Mouse (Mus musculus) cerebellum, postnatal 25 days (tissue): Measurements from ENCODE around the gene Phldb1.
"Not testable (repeated sequence)": the region's sequence is repeated elsewhere in the genome, so short reads cannot be mapped to it uniquely, and the experiment has no call there.

Source experiments
- DNase-seq, 2 experiments: peaks; one replicate each; pipeline ENCODE4 v3.0.0; 2021; ENCODE audit warnings: mixed read lengths in 2 of 2

The Phldb1 gene

DNA sequence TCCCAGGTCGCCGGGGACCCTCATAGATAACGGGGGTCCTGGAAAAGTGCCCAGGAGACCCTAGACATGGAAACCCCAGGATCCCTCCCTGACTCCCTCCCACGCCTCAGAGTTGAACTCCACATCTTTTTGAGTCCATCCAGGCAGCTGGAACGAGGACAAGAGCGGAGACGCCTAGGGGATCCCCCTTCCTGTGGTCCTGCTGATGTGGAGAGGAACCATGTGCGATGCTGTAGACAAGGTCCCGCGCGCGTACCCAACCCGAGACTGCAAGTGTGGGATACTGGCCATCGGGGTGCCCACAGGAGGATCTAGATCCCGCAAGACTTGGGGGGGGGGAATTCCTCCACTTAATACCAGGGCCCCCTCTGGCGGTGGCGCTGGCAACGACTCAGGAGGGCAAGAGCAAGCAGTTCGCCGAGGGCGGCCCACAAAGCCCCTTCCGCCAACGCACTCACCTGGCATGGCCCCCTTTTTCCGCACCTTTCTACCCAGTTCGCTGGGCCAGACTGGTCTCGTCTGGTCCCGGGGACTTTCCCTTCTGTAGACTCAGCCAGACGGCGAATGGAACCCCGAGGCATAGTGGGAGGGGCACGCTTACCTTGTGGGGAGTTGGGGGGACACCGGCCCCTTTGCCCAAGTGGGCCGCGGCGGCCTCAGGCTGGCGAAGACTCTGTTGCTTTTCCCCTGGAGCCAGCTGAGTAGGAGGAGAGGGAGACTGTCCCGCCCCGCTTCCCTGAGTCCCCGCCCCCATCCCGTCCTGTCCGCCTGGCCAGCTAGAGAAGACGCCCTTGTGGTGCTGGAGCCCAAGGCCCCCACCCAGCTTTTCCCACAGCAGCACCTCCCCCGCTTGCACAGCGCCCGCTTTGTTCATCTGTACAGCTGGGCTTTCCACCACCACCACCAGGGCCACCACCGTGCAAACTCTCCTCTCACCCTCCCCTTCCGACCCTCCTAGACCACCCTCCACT is at the start of gene Phldb1:
Gene Phldb1, minus strand, starts transcription at position 675 of the 971 bp plus-strand sequence.
- DNase-seq, result peak; percentile 43 to 74

- DNase-seq, result peak; percentile 93 to 96
These were observed 38.0 kb upstream of the Phldb1 start for GRCm38 (mm10) chr9:44772750-44773651.

DNA sequence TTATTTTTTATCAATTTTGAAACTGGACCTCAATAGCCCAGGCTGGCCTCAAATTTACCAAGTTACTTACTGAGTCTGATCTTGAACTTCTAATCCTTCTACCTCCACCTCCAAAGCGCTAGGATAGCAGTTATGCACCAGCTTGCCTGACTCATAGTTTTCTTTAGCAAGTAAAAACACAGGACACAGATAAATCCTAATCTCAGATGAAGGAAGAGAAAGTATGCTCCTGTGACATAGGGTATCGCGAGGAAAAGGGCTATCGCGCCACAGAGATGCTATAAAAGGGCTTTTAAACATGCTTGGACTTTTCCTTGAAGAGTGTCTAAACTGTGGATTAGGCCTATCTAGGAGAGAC is 37.4 kb upstream of the Phldb1 start:
- DNase-seq, result no peak

DNA sequence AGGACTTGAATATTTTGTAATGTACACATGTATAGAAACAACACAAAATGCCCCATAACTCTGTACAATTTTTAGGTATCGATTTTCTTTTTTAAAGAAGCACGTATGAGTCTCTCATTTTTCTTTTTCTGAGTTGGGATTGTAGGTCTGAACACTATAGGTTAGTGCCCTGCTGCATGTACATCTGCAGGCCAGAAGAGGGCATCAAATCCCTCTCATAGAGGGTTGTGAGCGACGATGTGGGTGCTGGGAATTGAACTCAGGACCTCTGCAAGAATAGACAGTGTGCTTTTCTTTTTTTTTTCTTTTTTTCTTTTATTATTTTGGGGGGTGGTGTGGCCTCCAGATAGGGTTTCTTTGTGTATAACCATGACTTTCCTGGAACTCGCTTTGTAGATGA is 36.4 kb upstream of the Phldb1 start:
- no peak for DNase-seq

GRCm38 (mm10) chr9:44768029-44768394 is 33.0 kb upstream of the Phldb1 start:
- not testable (repeated sequence) for DNase-seq

- peak; percentile 91 for DNase-seq
These were observed 32.4 kb upstream of the Phldb1 start, which contains the start of the genes Arcn1 and Ift46 for GRCm38 (mm10) chr9:44767101-44768028. Gene Arcn1 (minus strand): TSS chr9:44767845. Gene Ift46 (plus strand): TSS chr9:44767908.

GRCm38 (mm10) chr9:44760873-44761272 is 25.9 kb upstream of the Phldb1 start:
- no peak for DNase-seq

- no peak for DNase-seq
These were observed 13.5 kb upstream of the Phldb1 start for GRCm38 (mm10) chr9:44748473-44748872.

GRCm38 (mm10) chr9:44747341-44747740 is 12.3 kb upstream of the Phldb1 start:
- no peak for DNase-seq

GRCm38 (mm10) chr9:44746666-44747065 is 11.7 kb upstream of the Phldb1 start:
- no peak for DNase-seq

DNA sequence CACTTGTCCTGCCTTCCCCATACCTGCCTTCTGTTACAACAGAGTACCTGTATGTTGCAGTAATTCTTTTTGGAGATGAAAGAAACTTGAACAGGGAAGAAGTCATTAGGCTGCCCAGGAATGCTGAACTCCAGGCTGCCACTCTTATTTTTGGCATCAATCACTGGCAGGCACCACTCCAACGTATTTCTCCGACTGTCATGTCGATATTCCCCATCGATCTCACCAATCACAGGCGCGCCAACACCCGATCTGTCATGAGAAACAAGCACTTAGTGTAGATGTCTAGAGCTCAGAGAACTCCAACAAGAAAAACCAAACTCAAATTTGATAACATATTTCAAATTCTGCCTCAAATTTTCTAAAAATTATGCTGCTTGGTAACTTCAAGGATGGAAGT is 10.4 kb upstream of the Phldb1 start:
- DNase-seq, result no peak

DNA sequence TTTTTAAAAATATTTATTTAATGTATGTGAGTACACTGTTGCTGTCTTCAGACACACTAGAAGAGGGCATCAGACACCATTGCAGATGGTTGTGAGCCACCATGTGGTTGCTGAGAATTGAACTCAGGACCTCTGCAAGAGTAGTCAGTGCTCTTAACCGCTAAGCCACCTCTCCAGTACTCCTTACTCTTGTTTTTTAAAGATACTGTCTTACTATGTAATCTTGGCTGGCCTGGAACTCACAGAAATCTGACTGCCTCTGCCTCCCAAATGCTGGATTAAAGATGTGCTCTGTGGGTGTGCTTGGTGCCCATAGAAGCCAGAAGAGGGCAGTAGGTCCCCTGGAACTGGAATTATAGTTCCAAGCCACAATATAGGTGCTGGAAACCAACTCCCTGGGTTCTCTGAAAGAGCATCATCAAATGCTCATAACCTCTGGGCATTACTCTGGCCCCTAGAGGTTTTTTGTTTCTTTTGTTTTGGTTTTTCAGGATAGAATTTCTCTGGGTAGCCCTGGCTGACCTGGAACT is 5.7 kb upstream of the Phldb1 start:
- no peak for DNase-seq

GRCm38 (mm10) chr9:44737240-44737949 is 2.4 kb upstream of the Phldb1 start:
- no peak for DNase-seq

GRCm38 (mm10) chr9:44736301-44736700 is 1.3 kb upstream of the Phldb1 start:
- DNase-seq, result no peak

- DNase-seq, result no peak
These were observed 888 bp upstream of the Phldb1 start for GRCm38 (mm10) chr9:44735886-44736285.

DNA sequence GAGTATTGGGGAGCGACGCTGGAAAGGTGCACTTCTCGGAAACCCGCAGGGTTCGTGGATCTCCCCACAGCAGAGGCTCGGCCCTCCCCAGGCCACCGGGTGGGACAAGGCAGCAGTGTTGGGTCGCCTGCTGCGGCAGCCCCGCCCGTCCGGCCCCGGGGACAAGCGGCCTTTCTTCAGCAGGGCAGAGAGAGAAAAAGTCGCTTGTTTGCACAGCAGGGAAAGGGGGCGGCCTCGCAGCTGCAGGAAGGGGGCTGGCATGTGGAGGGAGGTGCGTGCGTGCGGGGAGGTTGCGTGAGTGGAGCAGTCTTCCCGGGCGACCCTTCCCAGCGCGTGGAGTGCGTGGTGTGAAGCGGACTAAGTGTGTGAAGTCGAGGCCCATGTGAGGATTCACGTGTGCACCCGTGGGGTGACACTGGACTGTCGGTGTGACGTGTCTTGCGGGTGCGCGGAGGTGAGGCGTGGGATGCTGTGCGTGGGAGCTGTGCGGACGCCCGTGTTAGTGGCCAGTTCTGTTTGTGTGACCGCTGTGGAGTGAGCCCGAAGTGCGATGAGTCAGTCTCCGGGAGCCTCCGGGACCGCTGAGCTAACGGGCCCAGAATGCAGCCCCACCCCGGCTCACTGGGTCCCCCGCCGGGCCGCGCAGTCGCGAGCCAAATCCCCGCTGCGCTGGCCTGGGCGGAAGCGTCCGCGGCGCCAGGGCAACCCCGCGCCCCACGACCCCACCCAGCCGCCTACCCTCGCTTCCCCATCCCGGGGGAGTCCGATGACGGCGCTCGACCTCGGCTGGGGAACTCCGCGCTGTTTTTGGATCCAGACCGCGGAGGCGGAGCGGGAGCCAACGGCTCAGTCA is 1.1 kb downstream of the Phldb1 start:
- peak; percentile 60 to 69 for DNase-seq

DNA sequence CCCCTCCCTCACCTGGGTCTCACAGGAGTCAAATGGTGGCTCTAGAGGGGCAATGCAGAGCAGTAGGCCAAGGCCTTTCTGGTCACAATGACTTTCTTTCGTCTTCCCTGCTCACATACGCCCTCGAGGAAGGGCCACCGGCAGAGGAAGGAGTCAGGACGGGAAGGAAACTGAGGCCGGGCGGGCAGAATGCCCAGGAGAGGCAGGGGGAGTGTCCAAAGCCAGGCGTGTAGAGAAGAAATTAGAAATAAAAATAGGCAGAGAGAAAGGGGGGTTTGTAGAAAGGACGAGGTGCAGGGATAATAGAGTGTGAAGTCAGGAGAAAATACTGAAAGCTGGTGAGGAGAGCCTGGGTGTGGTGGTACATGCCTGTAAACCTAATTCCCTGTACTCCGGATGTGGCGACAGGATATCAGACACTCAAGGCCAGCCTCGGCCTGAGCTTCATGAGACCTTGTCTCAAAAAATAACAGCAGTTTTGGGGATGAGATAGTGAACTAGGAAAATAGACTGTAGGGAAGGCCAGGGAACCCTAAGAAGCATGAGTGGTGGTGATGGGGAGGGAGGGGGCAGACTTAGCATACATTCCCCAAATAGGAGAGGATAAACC is 2.0 kb downstream of the Phldb1 start:
- DNase-seq, result no peak

DNA sequence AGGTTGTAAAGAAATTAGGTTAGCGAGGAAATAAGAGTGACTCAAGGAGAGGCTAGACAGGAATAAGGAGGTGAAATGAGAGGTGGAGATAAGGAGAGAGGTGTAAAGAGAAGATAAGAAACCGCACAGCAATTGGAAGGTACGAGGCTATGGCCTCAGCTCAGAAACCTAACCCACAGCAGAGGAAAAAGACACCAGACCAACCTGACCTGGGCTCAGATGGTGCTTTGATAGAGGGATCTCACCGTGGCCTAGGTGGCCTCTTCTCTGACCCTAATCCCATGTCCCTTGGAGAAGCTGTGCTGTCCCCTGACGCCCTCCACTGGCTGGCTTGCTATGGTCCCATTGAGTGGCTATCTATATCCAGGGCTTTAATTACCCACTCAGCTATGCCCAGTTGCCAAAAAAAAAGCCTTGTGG is 2.9 kb downstream of the Phldb1 start:
- DNase-seq, result no peak

DNA sequence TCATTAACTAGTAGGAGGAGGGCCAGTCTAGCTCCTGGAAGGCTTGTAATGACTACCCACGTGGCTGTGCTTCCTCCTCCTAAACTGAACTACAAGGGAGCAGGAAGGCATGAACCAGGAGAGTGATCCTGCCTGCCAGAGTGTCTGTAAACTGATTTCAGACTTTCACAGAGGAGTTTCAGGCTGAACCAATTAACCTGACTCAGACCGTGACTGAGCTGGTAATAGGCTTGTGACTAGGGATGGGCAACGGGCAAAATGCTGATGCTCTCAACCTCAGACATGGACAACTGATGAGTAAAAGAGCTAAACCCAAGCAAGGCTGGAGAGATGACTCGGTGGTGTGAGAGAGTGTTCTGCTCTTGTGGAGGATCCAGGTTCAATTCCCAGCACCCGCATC is 7.6 kb downstream of the Phldb1 start:
- no peak for DNase-seq
